Mouse (Mus musculus) heart, embryonic 12.5 days (tissue): ENCODE measurements around the gene Gm17387. TPM values are rescaled to one million over a fixed set of nuclear protein-coding genes. Genes with fewer than 3 reads are reported as not detected.

Source experiments
- ATAC-seq: fragments of 200-750 bp; cut with Nextera tagmentation; 2 replicates; pipeline ENCODE4 v1.8.0; 2017; ENCODE audit warnings: moderate TSS enrichment, moderate library complexity; ENCODE audit not compliant: insufficient number of reproducible peaks, low FRiP score
- H3K27ac ChIP-seq: fragments of 300-500 bp; sonication (generic); 2 replicates; pipeline ENCODE4 v1.5.1; 2016; ENCODE audit warnings: mild to moderate bottlenecking, moderate library complexity; ENCODE audit not compliant: poor library complexity, severe bottlenecking
- H3K27me3 ChIP-seq: fragments of 300-500 bp; sonication (generic); replicated peaks from 2 replicates; pipeline ENCODE4 v1.6.1; 2016; ENCODE audit warnings: mild to moderate bottlenecking, moderate library complexity
- H3K36me3 ChIP-seq: fragments of 300-500 bp; sonication (generic); 2 replicates; pipeline ENCODE4 v1.6.1; 2016; ENCODE audit warnings: mild to moderate bottlenecking, moderate library complexity
- H3K4me1 ChIP-seq: fragments of 300-500 bp; sonication (generic); replicated peaks from 2 replicates; pipeline ENCODE4 v1.6.1; 2016; ENCODE audit warnings: mild to moderate bottlenecking
- H3K4me2 ChIP-seq: fragments of 300-500 bp; sonication (generic); 2 replicates; pipeline ENCODE4 v1.6.1; 2016; ENCODE audit warnings: mild to moderate bottlenecking, moderate library complexity
- H3K4me3 ChIP-seq: fragments of 300-500 bp; sonication (generic); 2 replicates; pipeline ENCODE4 v1.5.1; 2016; ENCODE audit warnings: mild to moderate bottlenecking
- H3K9ac ChIP-seq: fragments of 300-500 bp; sonication (generic); 2 replicates; pipeline ENCODE4 v1.6.1; 2016; ENCODE audit warnings: mild to moderate bottlenecking, moderate library complexity
- H3K9me3 ChIP-seq: fragments of 300-500 bp; sonication (generic); replicated peaks from 2 replicates; pipeline ENCODE4 v1.6.1; 2016; ENCODE audit warnings: mild to moderate bottlenecking, moderate library complexity
- WGBS: fragments of 180-500 bp; shearing (Covaris S2); methylation state at CpG from one replicate; pipeline ENCODE4 v1.1.7; 2016; 5-methylcytosine and 5-hydroxymethylcytosine counted together
- polyA plus RNA-seq: library from polyadenylated mRNA; unstranded; fragments of >200 nt; fragmentation: Nextera tagmentation; extraction: Ambion mirVana; gene quantifications from 2 replicates; pipeline ENCODE4 v1.2.1, GENCODE M21; 2016

Gene Gm17387
- polyA plus RNA-seq, 1 experiment from 2014 or later, result not detected

GRCm38 (mm10) chr7:141061269-141061692 is 32.4 kb downstream of the Gm17387 start:
- Histone ChIP-seq H3K36me3 (no peaks in the 10 kb centered on the region), H3K9me3 (no peaks in the 10 kb centered on the region), H3K4me3 (peak overlapping the region; percentile 59), H3K9ac (peak overlapping the region; percentile 55), H3K27me3 (peaks cover 91% of the 10 kb centered on the region), H3K4me1 (0 out of 2 replicates have a peak, but pooled peaks cover 8% of the 10 kb centered on the region), H3K27ac (no peak overlapping the region), H3K4me2 (peak overlapping the region; percentile 88)
- whole genome bisulfite sequencing, result 1% methylated on average over 37 of the region's 37 CpGs
- peak; percentile 30; the same call in 1 of the 2 replicates for ATAC-seq

DNA sequence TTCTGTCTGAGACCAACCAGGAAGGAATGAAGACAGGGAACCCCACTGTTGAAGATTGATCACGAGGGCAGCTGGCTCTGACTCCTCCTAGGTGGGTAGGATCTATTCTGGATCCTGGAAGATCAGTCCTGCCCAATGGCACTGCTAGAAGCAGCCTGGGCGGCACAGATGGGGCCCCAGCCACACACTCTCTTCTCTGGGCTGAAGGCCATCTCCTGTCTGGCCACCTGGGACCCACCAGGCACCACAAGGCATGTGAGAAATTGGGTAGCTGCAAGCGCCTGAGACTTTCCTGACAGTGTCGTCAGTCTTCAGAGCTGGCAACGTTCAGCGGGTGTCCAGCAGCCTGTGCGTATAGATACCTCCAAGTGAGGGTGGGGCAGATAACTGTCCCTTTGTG is 33.6 kb downstream of the Gm17387 start:
- H3K9me3 ChIP-seq, result no peaks in the 10 kb centered on the region
- H3K27me3 ChIP-seq, result peaks cover 95% of the 10 kb centered on the region
- H3K36me3 ChIP-seq, result no peaks in the 10 kb centered on the region
- no peak overlapping the region for H3K4me3 ChIP-seq
- ATAC-seq, result no peak
- no peak overlapping the region for H3K27ac ChIP-seq
- no peak overlapping the region for H3K9ac ChIP-seq
- 0 out of 2 replicates have a peak, but pooled peaks cover 8% of the 10 kb centered on the region for H3K4me1 ChIP-seq
- 71% methylated on average over 7 of the region's 7 CpGs for WGBS
- H3K4me2 ChIP-seq, result no peak overlapping the region

DNA sequence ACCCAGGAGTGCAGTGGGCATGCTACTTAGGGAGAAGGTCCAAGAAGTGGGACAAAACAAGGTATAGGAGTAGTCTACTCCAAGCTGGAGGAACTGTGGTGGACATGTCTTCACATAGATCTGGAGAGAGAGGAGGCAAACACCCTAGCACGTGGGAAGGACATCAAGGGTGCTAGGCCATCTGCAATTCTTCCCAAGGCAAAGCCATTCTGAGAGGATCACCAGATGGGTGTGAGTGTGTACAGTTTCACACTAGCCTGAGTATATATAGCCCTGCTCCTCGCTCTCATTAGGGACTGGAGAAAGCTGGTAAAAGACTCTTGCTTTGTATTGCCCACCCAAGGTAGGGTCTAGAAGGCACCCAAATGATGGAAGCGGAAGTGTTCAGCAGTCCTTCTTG is 34.4 kb downstream of the Gm17387 start:
- 81% methylated on average over 3 of the region's 3 CpGs for WGBS
- H3K4me3 ChIP-seq, result no peak overlapping the region
- no peak overlapping the region for H3K27ac ChIP-seq
- H3K4me1 ChIP-seq, result 0 out of 2 replicates have a peak, but pooled peaks cover 8% of the 10 kb centered on the region
- peaks cover 95% of the 10 kb centered on the region for H3K27me3 ChIP-seq
- no peaks in the 10 kb centered on the region for H3K9me3 ChIP-seq
- H3K36me3 ChIP-seq, result no peaks in the 10 kb centered on the region
- no peak overlapping the region for H3K4me2 ChIP-seq
- no peak overlapping the region for H3K9ac ChIP-seq
- no peak for ATAC-seq

DNA sequence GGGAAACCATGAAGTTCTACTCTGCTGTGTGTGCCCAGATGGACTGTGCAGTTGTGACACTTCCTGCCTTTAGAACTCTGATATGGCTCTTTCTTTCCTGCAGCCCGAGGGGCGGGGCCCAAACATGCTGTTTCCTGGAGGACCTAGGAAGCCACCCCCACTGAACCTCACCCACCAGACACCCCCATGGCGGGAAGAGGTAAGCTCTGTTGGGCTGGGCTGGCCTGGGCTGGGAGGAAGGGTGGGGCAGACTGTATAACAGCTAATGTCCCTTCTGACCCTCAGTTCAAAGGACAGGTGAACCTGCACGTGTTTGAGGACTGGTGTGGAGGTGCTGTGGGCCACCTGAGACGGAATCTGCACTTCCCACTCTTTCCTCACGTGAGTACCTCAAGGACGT is 35.2 kb downstream of the Gm17387 start:
- Histone ChIP-seq H3K36me3 (no peaks in the 10 kb centered on the region), H3K4me3 (no peak overlapping the region), H3K4me2 (no peak overlapping the region), H3K27me3 (peaks cover 96% of the 10 kb centered on the region), H3K4me1 (0 out of 2 replicates have a peak, but pooled peaks cover 8% of the 10 kb centered on the region), H3K9me3 (no peaks in the 10 kb centered on the region), H3K27ac (no peak overlapping the region), H3K9ac (no peak overlapping the region)
- no peak for ATAC-seq
- whole genome bisulfite sequencing, result 67% methylated on average over 7 of the region's 7 CpGs

- Histone ChIP-seq H3K9me3 (no peaks in the 10 kb centered on the region), H3K27me3 (peaks cover 95% of the 10 kb centered on the region), H3K4me1 (0 out of 2 replicates have a peak, but pooled peaks cover 8% of the 10 kb centered on the region), H3K36me3 (no peaks in the 10 kb centered on the region), H3K27ac (no peak overlapping the region), H3K9ac (no peak overlapping the region), H3K4me3 (no peak overlapping the region), H3K4me2 (no peak overlapping the region)
- WGBS, result 87% methylated on average over 7 of the region's 7 CpGs
- ATAC-seq, result no peak
These were observed 35.6 kb downstream of the Gm17387 start for GRCm38 (mm10) chr7:141064576-141064975.

DNA sequence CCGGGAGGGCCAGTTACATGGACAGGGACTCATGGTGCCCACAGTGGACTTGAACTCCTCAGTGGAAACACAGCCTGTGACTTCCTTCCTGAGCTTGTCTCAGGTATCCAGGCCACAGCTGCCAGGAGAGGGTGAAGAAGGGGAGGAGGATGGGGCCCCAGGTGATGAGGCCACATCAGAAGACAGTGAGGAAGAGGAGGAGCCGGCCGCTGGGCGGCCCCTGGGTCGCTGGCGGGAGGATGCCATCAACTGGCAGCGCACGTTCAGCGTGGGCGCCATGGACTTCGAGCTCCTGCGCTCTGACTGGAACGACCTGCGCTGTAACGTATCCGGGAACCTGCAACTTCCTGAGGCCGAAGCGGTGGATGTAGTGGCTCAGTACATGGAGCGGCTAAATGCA is 39.4 kb downstream of the Gm17387 start:
- Histone ChIP-seq H3K4me2 (no peak overlapping the region), H3K36me3 (no peaks in the 10 kb centered on the region), H3K4me1 (peaks cover 13% of the 10 kb centered on the region), H3K9ac (no peak overlapping the region), H3K4me3 (no peak overlapping the region), H3K27me3 (peaks cover 89% of the 10 kb centered on the region), H3K27ac (no peak overlapping the region), H3K9me3 (no peaks in the 10 kb centered on the region)
- 62% methylated on average over 19 of the region's 19 CpGs for WGBS
- ATAC-seq, result no peak

DNA sequence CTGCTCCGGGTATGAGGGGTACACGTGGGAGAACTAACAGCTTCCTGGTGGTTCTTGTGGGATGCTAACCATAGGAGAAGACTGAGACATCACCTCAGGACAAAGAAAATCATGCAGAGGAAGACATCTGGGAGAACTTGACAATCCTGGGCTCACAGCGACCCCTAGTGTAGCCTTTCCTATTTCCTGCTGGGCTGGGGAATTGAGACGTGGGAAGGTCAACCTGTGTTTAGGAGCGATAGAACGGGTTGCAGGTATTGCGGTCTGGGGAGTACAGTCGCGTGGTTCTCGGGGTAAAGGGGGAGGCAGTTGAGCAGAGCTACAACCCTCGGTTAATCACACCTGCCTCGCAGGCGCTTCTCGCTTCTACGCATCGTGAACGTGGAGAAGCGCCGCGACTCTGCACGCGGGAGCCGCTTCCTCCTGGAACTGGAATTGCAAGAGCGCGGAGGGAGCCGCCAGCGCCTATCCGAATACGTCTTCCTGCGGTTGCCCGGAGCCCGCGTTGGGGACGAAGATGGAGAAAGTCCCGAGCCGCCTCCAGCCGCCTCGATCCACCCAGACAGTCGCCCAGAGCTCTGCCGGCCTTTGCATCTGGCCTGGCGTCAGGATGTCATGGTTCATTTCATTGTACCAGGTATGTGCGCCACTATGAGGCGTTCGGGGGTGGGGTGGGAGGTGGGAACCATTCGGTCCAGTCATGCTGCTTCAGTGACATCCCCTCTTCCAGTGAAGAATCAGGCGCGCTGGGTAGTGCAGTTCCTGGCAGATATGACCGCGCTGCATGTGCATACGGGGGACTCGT is 41.3 kb downstream of the Gm17387 start:
- H3K27ac ChIP-seq, result no peak overlapping the region
- WGBS, result 2% methylated on average over 51 of the region's 51 CpGs
- H3K36me3 ChIP-seq, result no peaks in the 10 kb centered on the region
- peak overlapping the region; percentile 39 for H3K4me3 ChIP-seq
- H3K4me1 ChIP-seq, result peaks cover 13% of the 10 kb centered on the region
- no peaks in the 10 kb centered on the region for H3K9me3 ChIP-seq
- H3K4me2 ChIP-seq, result peak overlapping the region; percentile 74
- peak overlapping the region; percentile 50; the same call in 1 of the 2 replicates for H3K9ac ChIP-seq
- ATAC-seq, result no peak
- peaks cover 86% of the 10 kb centered on the region for H3K27me3 ChIP-seq

- WGBS, result 19% methylated on average over 23 of the region's 23 CpGs
- no peak overlapping the region for H3K9ac ChIP-seq
- no peak overlapping the region for H3K27ac ChIP-seq
- peak; percentile 41 for ATAC-seq
- peaks cover 13% of the 10 kb centered on the region for H3K4me1 ChIP-seq
- no peaks in the 10 kb centered on the region for H3K9me3 ChIP-seq
- no peak overlapping the region for H3K4me3 ChIP-seq
- no peak overlapping the region; the same call in 1 of the 2 replicates for H3K4me2 ChIP-seq
- no peaks in the 10 kb centered on the region for H3K36me3 ChIP-seq
- H3K27me3 ChIP-seq, result peaks cover 86% of the 10 kb centered on the region
These were observed 43.2 kb downstream of the Gm17387 start for GRCm38 (mm10) chr7:141072017-141072745.

DNA sequence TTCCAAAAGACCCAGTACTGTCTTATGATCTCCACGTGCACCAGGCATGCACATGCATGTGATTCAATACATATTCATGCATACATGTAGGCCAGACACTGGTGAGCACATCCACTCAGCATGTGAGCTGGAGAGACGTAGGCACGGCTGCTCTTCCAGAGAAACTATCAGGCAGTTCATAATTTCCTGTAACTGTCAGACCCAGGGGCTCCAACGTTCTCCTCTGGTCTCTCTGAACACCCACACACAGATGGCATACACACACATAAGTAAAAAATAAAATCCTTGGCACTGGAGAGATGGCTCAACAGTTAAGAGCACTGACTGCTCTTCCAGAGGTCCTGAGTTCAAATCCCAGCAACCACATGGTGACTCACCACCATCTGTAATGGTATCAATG is 44.9 kb downstream of the Gm17387 start:
- peaks cover 13% of the 10 kb centered on the region for H3K4me1 ChIP-seq
- H3K27ac ChIP-seq, result no peak overlapping the region
- H3K27me3 ChIP-seq, result peaks cover 86% of the 10 kb centered on the region
- H3K9me3 ChIP-seq, result no peaks in the 10 kb centered on the region
- H3K9ac ChIP-seq, result no peak overlapping the region
- ATAC-seq, result no peak
- H3K36me3 ChIP-seq, result no peaks in the 10 kb centered on the region
- H3K4me2 ChIP-seq, result no peak overlapping the region
- H3K4me3 ChIP-seq, result no peak overlapping the region
- WGBS, result 75% methylated on average over 4 of the region's 4 CpGs

DNA sequence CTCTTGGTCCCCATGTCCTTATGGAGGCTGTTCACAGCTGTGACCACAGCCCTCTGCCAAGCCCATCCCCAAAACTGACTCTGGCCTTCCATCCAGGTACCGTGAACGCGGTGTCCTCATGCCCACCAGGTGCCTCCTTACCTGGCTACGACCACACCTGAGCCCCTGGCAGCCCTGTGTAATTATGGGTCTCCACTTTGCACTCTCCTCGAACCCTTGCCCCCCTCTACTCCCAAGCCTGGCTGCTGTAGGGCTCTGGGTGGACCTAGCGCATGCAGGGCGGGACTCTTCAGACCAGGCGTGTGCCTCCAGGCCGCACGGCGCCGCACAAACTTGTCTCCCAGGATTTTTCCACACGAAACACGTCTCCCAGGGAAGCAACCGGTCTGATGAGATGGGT is 48.9 kb downstream of the Gm17387 start, which contains the start of gene Pkp3:
Gene Pkp3 (plus strand): TSS at position 378 of the 400 bp plus-strand sequence.
- H3K4me3 ChIP-seq, result no peak within 1 kb of the TSS
- H3K4me1 ChIP-seq, result no peaks in the 10 kb centered on the region
- no peak within 1 kb of the TSS for H3K27ac ChIP-seq
- WGBS, result 82% methylated on average over 15 of the region's 15 CpGs
- peaks cover 87% of the 10 kb centered on the region for H3K27me3 ChIP-seq
- no peak within 1 kb of the TSS for H3K9ac ChIP-seq
- ATAC-seq, result no peak
- H3K36me3 ChIP-seq, result no peaks in the 10 kb centered on the region
- no peak within 1 kb of the TSS for H3K4me2 ChIP-seq
- H3K9me3 ChIP-seq, result 0 out of 2 replicates have a peak, but pooled peaks cover under 1% of the 10 kb centered on the region

DNA sequence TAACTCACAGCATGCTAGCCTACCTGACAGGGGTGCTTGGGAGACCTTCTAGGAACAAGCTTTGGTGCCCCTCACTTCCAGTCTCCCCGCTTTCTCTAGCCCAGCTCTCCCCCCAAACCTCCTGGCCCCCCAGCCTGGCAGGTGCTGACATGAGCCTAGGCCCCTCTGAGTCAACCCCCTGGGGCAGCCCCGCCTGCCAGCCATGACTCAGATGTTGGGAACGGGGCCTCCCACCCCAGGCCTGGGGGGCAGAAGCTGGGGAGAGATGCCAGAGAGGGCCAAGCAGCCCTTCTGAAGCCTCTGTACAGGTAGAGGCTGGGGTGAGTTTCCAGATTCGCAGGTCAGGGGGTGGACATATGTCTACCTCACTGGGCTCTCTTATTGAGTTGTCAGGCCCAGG is 49.9 kb downstream of the Gm17387 start:
- WGBS, result 77% methylated on average over 4 of the region's 4 CpGs
- H3K36me3 ChIP-seq, result no peaks in the 10 kb centered on the region
- no peak overlapping the region for H3K4me2 ChIP-seq
- H3K9ac ChIP-seq, result no peak overlapping the region
- H3K27ac ChIP-seq, result no peak overlapping the region
- H3K27me3 ChIP-seq, result peaks cover 86% of the 10 kb centered on the region
- H3K4me3 ChIP-seq, result no peak overlapping the region
- ATAC-seq, result no peak
- H3K9me3 ChIP-seq, result 0 out of 2 replicates have a peak, but pooled peaks cover 3% of the 10 kb centered on the region
- H3K4me1 ChIP-seq, result no peaks in the 10 kb centered on the region
